Mouse (Mus musculus): Measurements from ENCODE around the gene Ifnar2. TPM values are rescaled to one million over a fixed set of nuclear protein-coding genes. Genes with fewer than 3 reads are reported as not detected.

Gene Ifnar2
- polyA plus RNA-seq (2017; shearing (Covaris generic)), result 66.4 TPM

GRCm38 (mm10) chr16:91372577-91373472 lies at the start of gene Ifnar2:
Ifnar2 (plus strand) TSS chr16:91372783.

GRCm38 (mm10) chr16:91391421-91391820 lies 18.8 kb downstream of the Ifnar2 start, which contains the start of gene Gm21970:
Gm21970 (plus strand) TSS chr16:91391721.

GRCm38 (mm10) chr16:91405640-91406584 lies 33.3 kb downstream of the Ifnar2 start, which contains the start of gene Il10rb:
Il10rb (plus strand) TSS chr16:91406164.

Other genes with a start within 250 kb of the Ifnar2 start
- not detected for gene Olig2, start 147.3 kb upstream of the Ifnar2 start, polyA plus RNA-seq (2017; shearing (Covaris generic))
- gene Olig1, start 103.0 kb upstream of the Ifnar2 start, polyA plus RNA-seq (2017; shearing (Covaris generic)), result not detected
- gene Gm21970, start 18.9 kb downstream of the Ifnar2 start, polyA plus RNA-seq (2017; shearing (Covaris generic)), result not detected
- gene Il10rb, start 33.4 kb downstream of the Ifnar2 start, polyA plus RNA-seq (2017; shearing (Covaris generic)), result 44.1 TPM
- 209 TPM for gene Ifnar1, start 112.5 kb downstream of the Ifnar2 start, polyA plus RNA-seq (2017; shearing (Covaris generic))
- gene Ifngr2, start 174.3 kb downstream of the Ifnar2 start, polyA plus RNA-seq (2017; shearing (Covaris generic)), result 397 TPM
- 53.8 TPM for gene Tmem50b, start 225.0 kb downstream of the Ifnar2 start, polyA plus RNA-seq (2017; shearing (Covaris generic))
- 4.8 TPM for gene Dnajc28, start 246.2 kb downstream of the Ifnar2 start, polyA plus RNA-seq (2017; shearing (Covaris generic))

All from naive thymus-derived CD4-positive, alpha-beta T cell, adult 5 months (primary cell).